Mouse (Mus musculus) kidney, adult 2 months (tissue): ENCODE measurements around the gene Slc22a14.

Experiments used
- CTCF ChIP-seq: fragments of 200-500 bp; conservative IDR thresholded peaks from 2 replicates; pipeline ENCODE4 v1.5.1; 2011; ENCODE audit warnings: low read depth, mild to moderate bottlenecking, control low read depth, low read length, moderate library complexity, mixed read lengths; ENCODE audit not compliant: insufficient read depth, insufficient read length
- POLR2A ChIP-seq: fragments of 200-500 bp; IDR thresholded peaks from one replicate; pipeline ENCODE4 v1.6.1; 2011; ENCODE audit warnings: low read depth, low read length, control low read depth

DNA sequence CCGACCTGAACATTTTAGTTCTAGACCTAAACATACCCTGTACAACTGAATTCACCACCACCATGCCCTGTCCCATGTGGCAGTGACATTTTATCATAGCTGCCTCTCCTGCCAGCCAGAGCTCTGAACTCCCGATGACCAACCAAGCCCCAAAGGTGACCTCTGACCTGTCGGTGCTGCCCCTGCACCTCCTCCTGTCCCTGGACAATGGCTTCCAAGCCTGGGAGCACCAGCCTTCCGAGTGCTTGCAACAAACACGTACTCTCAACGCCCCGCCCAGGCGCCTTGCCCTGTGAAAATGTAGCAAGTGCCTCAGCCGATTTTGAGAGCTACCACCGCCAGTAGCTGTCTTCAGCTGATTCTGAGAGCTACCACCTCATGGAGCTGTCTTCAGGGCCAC lies 220.2 kb downstream of the Slc22a14 start:
- TF ChIP-seq CTCF, result no peak
- TF ChIP-seq POLR2A, result no peak
